Mouse (Mus musculus) right cerebral cortex, postnatal 10 days (tissue): Measurements from ENCODE around the gene Klf1.

ENCODE experiments used
- DNase-seq, 2 experiments: peaks; one replicate each; pipeline ENCODE4 v3.0.0; 2021; ENCODE audit warnings: low spot score in 2 of 2

The Klf1 gene

GRCm38 (mm10) chr8:84901752-84902151 is at the start of gene Klf1:
TSS of gene Klf1 (plus strand) at chr8:84901928.
- DNase-seq, result no peak

GRCm38 (mm10) chr8:84856434-84856833 is 45.3 kb upstream of the Klf1 start:
- no peak for DNase-seq

- DNase-seq, result peak; percentile 96 to 97
These were observed 44.8 kb upstream of the Klf1 start, which contains the start of gene Farsa for GRCm38 (mm10) chr8:84856864-84857441. TSS of gene Farsa (plus strand) at chr8:84856989.

- DNase-seq, result peak; percentile 76 to 84
These were observed 30.1 kb upstream of the Klf1 start, which contains the start of gene Syce2 for GRCm38 (mm10) chr8:84871376-84872308. TSS of gene Syce2 (plus strand) at chr8:84872111.

GRCm38 (mm10) chr8:84872309-84872965 is 29.3 kb upstream of the Klf1 start:
- peak in 1 of 2 experiments; percentile 44 for DNase-seq

GRCm38 (mm10) chr8:84873016-84873415 is 28.7 kb upstream of the Klf1 start:
- no peak for DNase-seq

- no peak for DNase-seq
These were observed 27.4 kb upstream of the Klf1 start for GRCm38 (mm10) chr8:84874339-84874738.

- DNase-seq, result no peak
These were observed 24.3 kb upstream of the Klf1 start for GRCm38 (mm10) chr8:84877297-84878035.

GRCm38 (mm10) chr8:84878915-84879314 is 22.8 kb upstream of the Klf1 start:
- DNase-seq, result no peak

GRCm38 (mm10) chr8:84884728-84885127 is 17.0 kb upstream of the Klf1 start:
- DNase-seq, result no peak

- no peak for DNase-seq
These were observed 13.4 kb upstream of the Klf1 start for GRCm38 (mm10) chr8:84888280-84888679.

- no peak for DNase-seq
These were observed 12.6 kb upstream of the Klf1 start for GRCm38 (mm10) chr8:84889141-84889540.

GRCm38 (mm10) chr8:84892993-84893708 is 8.6 kb upstream of the Klf1 start:
- no peak for DNase-seq

- peak; percentile 95 to 97 for DNase-seq
These were observed 8.0 kb upstream of the Klf1 start, which contains the start of gene Gcdh for GRCm38 (mm10) chr8:84893709-84894134. TSS of gene Gcdh (minus strand) at chr8:84893921.

GRCm38 (mm10) chr8:84895963-84896362 is 5.8 kb upstream of the Klf1 start:
- no peak for DNase-seq

- DNase-seq, result no peak
These were observed 657 bp upstream of the Klf1 start for GRCm38 (mm10) chr8:84901071-84901470.

- no peak for DNase-seq
These were observed 715 bp downstream of the Klf1 start for GRCm38 (mm10) chr8:84902367-84902919.

GRCm38 (mm10) chr8:84902920-84903661 is 1.4 kb downstream of the Klf1 start:
- DNase-seq, result peak; percentile 91

- DNase-seq, result no peak
These were observed 2.6 kb downstream of the Klf1 start for GRCm38 (mm10) chr8:84904351-84904750.

GRCm38 (mm10) chr8:84907037-84907436 is 5.3 kb downstream of the Klf1 start:
- no peak for DNase-seq
